ENCODE assay signal across 21 mouse cellular contexts in the genomic region with DNA sequence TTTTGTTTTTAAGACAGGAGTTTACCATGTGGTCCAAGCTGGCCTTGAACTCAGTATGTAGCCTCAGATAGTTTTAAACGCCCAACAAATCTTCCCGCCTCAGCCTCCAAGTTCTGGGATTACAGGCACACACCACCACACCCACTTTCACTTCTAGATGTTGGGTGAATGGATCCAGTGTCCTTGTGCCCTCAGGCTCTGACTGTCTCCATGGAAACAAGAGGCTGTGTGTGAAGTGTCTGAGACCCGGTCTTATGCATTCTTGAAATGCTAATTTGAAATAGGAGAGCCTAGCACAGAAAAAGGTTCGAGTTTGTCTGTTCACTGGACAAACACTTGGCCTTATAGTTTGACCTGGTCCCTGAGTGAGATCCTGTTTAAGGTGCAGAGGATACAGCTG. TPM values are rescaled to one million over a fixed set of nuclear protein-coding genes. Genes with fewer than 3 reads are reported as not detected.
A peak's percentile ranks its signal among the peaks of the same experiment; 100 is the strongest.
DNase-seq lines count a peak whose midpoint lies in the region; ATAC-seq and TF ChIP-seq lines count a peak whose summit lies in the region.
"Had no signal": no experiment of that assay in that cellular context is flagged by ENCODE, and none has a peak within 500 bp of the region (broad histone marks: within the 10 kb centered on the region; RNA-seq: fewer than 3 reads in every experiment).

No protein-coding gene starts in this region.

- 0 out of 2 replicates have a peak, but pooled peaks cover 3% of the 10 kb centered on the region for H3K9me3 ChIP-seq in hindbrain, embryonic 10.5 days
- H3K9me3 ChIP-seq in hindbrain, embryonic 14.5 days (ENCODE audit: control insufficient read depth, low read length): no peaks in the 10 kb centered on the region
- no peaks in the 10 kb centered on the region for H3K9me3 ChIP-seq in neural tube, embryonic 11.5 days (ENCODE audit: control insufficient read depth, low read length)
- H3K9me3 ChIP-seq: embryonic facial prominence, embryonic 15.5 days; hindbrain, embryonic 15.5 days had no signal

- H3K4me1 ChIP-seq in hindbrain, embryonic 10.5 days (replicated peaks): peaks cover 59% of the 10 kb centered on the region
- H3K4me1 ChIP-seq in hindbrain, embryonic 14.5 days (replicated peaks; ENCODE audit: control insufficient read depth, insufficient read depth, low read length): peaks cover 8% of the 10 kb centered on the region
- peaks cover 24% of the 10 kb centered on the region for H3K4me1 ChIP-seq in neural tube, embryonic 11.5 days (ENCODE audit: control insufficient read depth, insufficient read depth, low read length)

- H3K9ac ChIP-seq in hindbrain, embryonic 14.5 days: no peak overlapping the region
- no peak overlapping the region for H3K9ac ChIP-seq in neural tube, embryonic 11.5 days (ENCODE audit: low read length)
- H3K9ac ChIP-seq: embryonic facial prominence, embryonic 15.5 days; hindbrain, embryonic 15.5 days had no signal

- H3K27me3 ChIP-seq in hindbrain, embryonic 10.5 days (ENCODE audit: insufficient read depth, poor library complexity, severe bottlenecking): peaks cover 13% of the 10 kb centered on the region; the same call in 1 of the 2 replicates
- H3K27me3 ChIP-seq in hindbrain, embryonic 14.5 days (ENCODE audit: control insufficient read depth, insufficient read depth, low read length): no peaks in the 10 kb centered on the region
- H3K27me3 ChIP-seq in neural tube, embryonic 11.5 days (ENCODE audit: control insufficient read depth, insufficient read depth, low read length): no peaks in the 10 kb centered on the region
- H3K27me3 ChIP-seq: hindbrain, embryonic 15.5 days had no signal

- no peak overlapping the region for H3K4me2 ChIP-seq in hindbrain, embryonic 14.5 days (replicated peaks)
- H3K4me2 ChIP-seq in neural tube, embryonic 11.5 days (ENCODE audit: low read depth): no peak overlapping the region
- H3K4me2 ChIP-seq: embryonic facial prominence, embryonic 15.5 days; hindbrain, embryonic 15.5 days had no signal

- H3K36me3 ChIP-seq in hindbrain, embryonic 10.5 days: peaks cover 13% of the 10 kb centered on the region; the same call in 1 of the 2 replicates
- H3K36me3 ChIP-seq in hindbrain, embryonic 14.5 days (replicated peaks; ENCODE audit: control insufficient read depth, insufficient read depth): peaks cover 16% of the 10 kb centered on the region
- H3K36me3 ChIP-seq in neural tube, embryonic 11.5 days (ENCODE audit: control insufficient read depth, insufficient read depth, low read length): no peaks in the 10 kb centered on the region
- H3K36me3 ChIP-seq: embryonic facial prominence, embryonic 15.5 days had no signal

- no peak for TF ChIP-seq POLR2A in brain, embryonic 14.5 days (IDR thresholded peaks at IDR 0.05; ENCODE audit: borderline replicate concordance, extremely low read depth, insufficient read depth, insufficient read length, poor library complexity, severe bottlenecking)

- DNase-seq in hindbrain, embryonic 10.5 days (ENCODE audit: low spot score): peak; percentile 42
- DNase-seq in hindbrain, embryonic 14.5 days (ENCODE audit: low spot score): no peak
- DNase-seq in neural tube, embryonic 11.5 days (ENCODE audit: low spot score): peak; percentile 38
- DNase-seq in neural tube, embryonic 10.5 days (ENCODE audit: extremely low spot score, low spot score): no peak
- peak; percentile 62 for DNase-seq in brain, embryonic 14.5 days (ENCODE audit: low read depth)
- DNase-seq in adrenal gland, postnatal 4 days (ENCODE audit: low spot score in 2 of 2): no peak
- DNase-seq: adrenal gland, adult 2 months; cerebellum, adult 11-12 months; cerebellum, postnatal 36 days; gastrocnemius, postnatal 10 days; kidney, adult 18-20 months; kidney, postnatal 10 days; liver; lung, adult 18-20 months; lung, postnatal 4 days; right cerebral cortex, adult 18-20 months; thymus, postnatal 36 days had no signal

- 46% methylated on average over 4 of the region's 4 CpGs for WGBS in hindbrain, embryonic 10.5 days
- WGBS in hindbrain, embryonic 14.5 days: 37% methylated on average over 4 of the region's 4 CpGs
- 55% methylated on average over 4 of the region's 4 CpGs for WGBS in neural tube, embryonic 11.5 days

- no peak for TF ChIP-seq CTCF in brain, embryonic 14.5 days (IDR thresholded peaks at IDR 0.05; ENCODE audit: borderline replicate concordance, extremely low read depth, insufficient read depth, insufficient read length)

- ATAC-seq in hindbrain, embryonic 14.5 days (ENCODE audit: low FRiP score): no peak
- peak; percentile 38; the same call in 1 of the 2 replicates for ATAC-seq in neural tube, embryonic 11.5 days (ENCODE audit: insufficient read depth, low FRiP score, low TSS enrichment)
- no peak for ATAC-seq in cerebellum, adult (ENCODE audit: insufficient number of reproducible peaks, low FRiP score, low TSS enrichment)

- H3K27ac ChIP-seq in hindbrain, embryonic 10.5 days: peak overlapping the region; percentile 67
- H3K27ac ChIP-seq in hindbrain, embryonic 14.5 days: no peak overlapping the region
- 0 out of 2 replicates have a peak overlapping the region, but pooled peaks have one; percentile 36 for H3K27ac ChIP-seq in neural tube, embryonic 11.5 days (ENCODE audit: low read depth, low read length)
- H3K27ac ChIP-seq: embryonic facial prominence, embryonic 15.5 days; hindbrain, embryonic 15.5 days; layer of hippocampus, adult 2 months had no signal

- H3K4me3 ChIP-seq in hindbrain, embryonic 10.5 days: no peak overlapping the region
- H3K4me3 ChIP-seq in hindbrain, embryonic 14.5 days (replicated peaks; ENCODE audit: low read length): no peak overlapping the region
- no peak overlapping the region for H3K4me3 ChIP-seq in neural tube, embryonic 11.5 days (ENCODE audit: low read depth, low read length)
- H3K4me3 ChIP-seq: embryonic facial prominence, embryonic 15.5 days; hindbrain, embryonic 15.5 days; layer of hippocampus, adult 2 months had no signal

RNA-seq across cellular contexts. Expression of gene Serpinh1, which starts 24.2 kb away (rescaled TPM):
- 861 and 996 TPM in 2 replicates for polyA plus RNA-seq in hindbrain, embryonic 10.5 days (2016; fragmentation: Nextera tagmentation; extraction: Ambion mirVana)
- 122 and 128 TPM in 2 replicates for polyA plus RNA-seq in hindbrain, embryonic 14.5 days (2014; fragmentation: Nextera tagmentation; extraction: Ambion mirVana)
- polyA plus RNA-seq in neural tube, embryonic 11.5 days (2014; fragmentation: Nextera tagmentation; extraction: Ambion mirVana): 337 and 339 TPM in 2 replicates
- 187 and 283 TPM in 2 replicates for polyA plus RNA-seq in brain, embryonic 14.5 days (2012; rRNA removed)
- 100 to 1,000 TPM; 366 to 430 TPM for total RNA-seq in adrenal gland, postnatal 4 days (2021)

RNA-seq across cellular contexts. Expression of gene Gdpd5, which starts 52.4 kb away (rescaled TPM):
- polyA plus RNA-seq in hindbrain, embryonic 10.5 days (2016; fragmentation: Nextera tagmentation; extraction: Ambion mirVana): 33.8 and 43.8 TPM in 2 replicates
- 37.7 and 46.2 TPM in 2 replicates for polyA plus RNA-seq in hindbrain, embryonic 14.5 days (2014; fragmentation: Nextera tagmentation; extraction: Ambion mirVana)
- polyA plus RNA-seq in neural tube, embryonic 11.5 days (2014; fragmentation: Nextera tagmentation; extraction: Ambion mirVana): 32.5 and 39.9 TPM in 2 replicates
- polyA plus RNA-seq in brain, embryonic 14.5 days (2012; rRNA removed): 56.3 and 70.2 TPM in 2 replicates
- total RNA-seq in adrenal gland, postnatal 4 days (2021): 10 to 100 TPM; 18.4 to 23.4 TPM

Comparison
In these comparisons a context has a peak if more than half of its experiments do, and no peak if none do; other contexts are left out.
1. DNase-seq: peak in hindbrain, embryonic 10.5 days (single experiment), neural tube, embryonic 11.5 days (single experiment) and brain, embryonic 14.5 days (single experiment); none in hindbrain, embryonic 14.5 days (single experiment), neural tube, embryonic 10.5 days (single experiment) and adrenal gland, postnatal 4 days (0 of 2).